Mouse (Mus musculus): ENCODE measurements around the gene Bbc3. TPM values are rescaled to one million over a fixed set of nuclear protein-coding genes. Genes with fewer than 3 reads are reported as not detected.

Gene Bbc3
- polyA plus RNA-seq, 1 experiment from 2014 or later, result 10.3 TPM

GRCm38 (mm10) chr7:16366133-16366646, 58.0 kb downstream of the Bbc3 start:
- Histone ChIP-seq H3K27ac (no peak overlapping the region; the same call in 1 of the 2 replicates), H3K36me3 (peaks cover 86% of the 10 kb centered on the region), H3K4me2 (no peak overlapping the region)

GRCm38 (mm10) chr7:16366669-16367068, 58.5 kb downstream of the Bbc3 start:
- peaks cover 84% of the 10 kb centered on the region for H3K36me3 ChIP-seq
- no peak overlapping the region for H3K4me2 ChIP-seq
- H3K4me3 ChIP-seq, result no peak overlapping the region
- peaks cover 31% of the 10 kb centered on the region for H3K4me1 ChIP-seq
- H3K27ac ChIP-seq, result no peak overlapping the region; the same call in 1 of the 2 replicates
- H3K9me3 ChIP-seq, result no peaks in the 10 kb centered on the region
- no peak for ATAC-seq (ENCODE audit: borderline replicate concordance, extremely low read depth, low FRiP score, low TSS enrichment)
- 71% methylated on average over 4 of the region's 4 CpGs for WGBS
- no peak overlapping the region for H3K9ac ChIP-seq
- H3K27me3 ChIP-seq, result no peaks in the 10 kb centered on the region

More at GRCm38 (mm10) chr7:16366133-16366646, 58.0 kb downstream of the Bbc3 start:
- Histone ChIP-seq H3K4me1 (peaks cover 31% of the 10 kb centered on the region), H3K9ac (no peak overlapping the region), H3K9me3 (no peaks in the 10 kb centered on the region), H3K4me3 (no peak overlapping the region), H3K27me3 (no peaks in the 10 kb centered on the region)
- no peak for ATAC-seq (ENCODE audit: borderline replicate concordance, extremely low read depth, low FRiP score, low TSS enrichment)
- 71% methylated on average over 10 of the region's 10 CpGs for WGBS

Other genes with a start within 250 kb of the Bbc3 start
- gene Zfp541, start 246.6 kb upstream of the Bbc3 start, polyA plus RNA-seq (2015; fragmentation: Nextera tagmentation; extraction: Ambion mirVana), result 0.04 TPM in 1 of 2 replicates, not detected in the other
- 168 and 178 TPM in 2 replicates for gene Napa, start 209.9 kb upstream of the Bbc3 start, polyA plus RNA-seq (2015; fragmentation: Nextera tagmentation; extraction: Ambion mirVana)
- gene Kptn, start 188.5 kb upstream of the Bbc3 start, polyA plus RNA-seq (2015; fragmentation: Nextera tagmentation; extraction: Ambion mirVana), result 28.5 and 31.7 TPM in 2 replicates
- gene Slc8a2, start 178.6 kb upstream of the Bbc3 start, polyA plus RNA-seq (2015; fragmentation: Nextera tagmentation; extraction: Ambion mirVana), result 0.10 and 0.12 TPM in 2 replicates
- 20.2 and 20.6 TPM in 2 replicates for gene Meis3, start 133.3 kb upstream of the Bbc3 start, polyA plus RNA-seq (2015; fragmentation: Nextera tagmentation; extraction: Ambion mirVana)
- gene Dhx34, start 86.4 kb upstream of the Bbc3 start, polyA plus RNA-seq (2015; fragmentation: Nextera tagmentation; extraction: Ambion mirVana), result 13.4 and 15.3 TPM in 2 replicates
- gene C5ar2, start 64.2 kb upstream of the Bbc3 start, polyA plus RNA-seq (2015; fragmentation: Nextera tagmentation; extraction: Ambion mirVana), result 0.18 and 0.36 TPM in 2 replicates
- gene C5ar1, start 48.9 kb upstream of the Bbc3 start, polyA plus RNA-seq (2015; fragmentation: Nextera tagmentation; extraction: Ambion mirVana), result 2.5 and 2.7 TPM in 2 replicates
- gene Inafm1, start 34.8 kb upstream of the Bbc3 start, polyA plus RNA-seq (2015; fragmentation: Nextera tagmentation; extraction: Ambion mirVana), result 14.7 and 16.4 TPM in 2 replicates
- gene Ccdc9, start 21.6 kb upstream of the Bbc3 start, polyA plus RNA-seq (2015; fragmentation: Nextera tagmentation; extraction: Ambion mirVana), result 22.4 and 23.0 TPM in 2 replicates
- 340 and 341 TPM in 2 replicates for gene Sae1, start 79.4 kb downstream of the Bbc3 start, polyA plus RNA-seq (2015; fragmentation: Nextera tagmentation; extraction: Ambion mirVana)
- 18.0 and 18.4 TPM in 2 replicates for gene Zc3h4, start 92.5 kb downstream of the Bbc3 start, polyA plus RNA-seq (2015; fragmentation: Nextera tagmentation; extraction: Ambion mirVana)
- 43.2 and 48.5 TPM in 2 replicates for gene Tmem160, start 144.4 kb downstream of the Bbc3 start, polyA plus RNA-seq (2015; fragmentation: Nextera tagmentation; extraction: Ambion mirVana)
- gene Npas1, start 169.3 kb downstream of the Bbc3 start, polyA plus RNA-seq (2015; fragmentation: Nextera tagmentation; extraction: Ambion mirVana), result 0.21 and 0.26 TPM in 2 replicates

Measured in lung, embryonic 15.5 days (tissue).